Mouse (Mus musculus) MEL (cell line): Measurements from ENCODE around the gene Itga9. TPM values are rescaled to one million over a fixed set of nuclear protein-coding genes. Genes with fewer than 3 reads are reported as not detected.

Source experiments
- DNase-seq: peaks from one replicate; pipeline ENCODE4 v3.0.0; 2011; ENCODE audit warnings: low read depth, low spot score
- H3K27ac ChIP-seq: 2 replicates; pipeline ENCODE4 v1.5.1; 2012; ENCODE audit warnings: low read depth, mild to moderate bottlenecking, control low read depth, low read length, moderate library complexity; ENCODE audit not compliant: control insufficient read depth
- H3K27me3 ChIP-seq, 2 experiments: fragments of 150-350 bp in 1 of 2; sonication (generic) in 1 of 2; 2 replicates each; pipeline ENCODE4 v1.6.1; 2012; ENCODE audit warnings: low read length in 2 of 2, mild to moderate bottlenecking in 2 of 2, improper control_type of control experiment in 1 of 2, moderate library complexity in 1 of 2; ENCODE audit not compliant: insufficient read depth in 2 of 2, control insufficient read depth in 1 of 2
- H3K36me3 ChIP-seq, 2 experiments: 2 replicates each; pipeline ENCODE4 v1.6.1; 2012 to 2014; ENCODE audit warnings: low read length in 2 of 2, improper control_type of control experiment in 1 of 2, inconsistent platforms in 1 of 2, mild to moderate bottlenecking in 1 of 2; ENCODE audit not compliant: insufficient read depth in 2 of 2, control insufficient read depth in 1 of 2
- H3K4me1 ChIP-seq, 2 experiments: fragments of 150-350 bp in 1 of 2; sonication (generic) in 1 of 2; 2 replicates each; pipeline ENCODE4 v1.6.1; 2012; ENCODE audit warnings: low read length in 2 of 2, improper control_type of control experiment in 1 of 2, mild to moderate bottlenecking in 1 of 2; ENCODE audit not compliant: insufficient read depth in 2 of 2, control insufficient read depth in 1 of 2
- H3K4me3 ChIP-seq, 2 experiments: fragments of 150-350 bp in 1 of 2; sonication (generic) in 1 of 2; 2 replicates each; pipeline ENCODE4 v1.5.1; 2012; ENCODE audit warnings: low read depth in 2 of 2, low read length in 2 of 2, mild to moderate bottlenecking in 2 of 2, moderate library complexity in 2 of 2, control low read depth in 1 of 2, improper control_type of control experiment in 1 of 2; ENCODE audit not compliant: control insufficient read depth in 1 of 2, insufficient read depth in 1 of 2
- H3K79me2 ChIP-seq: 2 replicates; pipeline ENCODE4 v1.6.1; 2012; ENCODE audit warnings: mild to moderate bottlenecking, low read length, moderate library complexity; ENCODE audit not compliant: control insufficient read depth, poor library complexity, insufficient read depth
- H3K9ac ChIP-seq: 2 replicates; pipeline ENCODE4 v1.6.1; 2012; ENCODE audit warnings: low read depth, mild to moderate bottlenecking, control low read depth, low read length, moderate library complexity; ENCODE audit not compliant: control insufficient read depth, poor library complexity, severe bottlenecking
- H3K9me3 ChIP-seq: fragments of 150-350 bp; sonication (generic); replicated peaks from 2 replicates; pipeline ENCODE4 v1.6.1; 2012; ENCODE audit warnings: mild to moderate bottlenecking, low read length, improper control_type of control experiment, moderate library complexity; ENCODE audit not compliant: insufficient read depth
- CHD1 ChIP-seq: IDR thresholded peaks from 2 replicates; pipeline ENCODE4 v1.6.1; 2012; ENCODE audit warnings: low read depth, mild to moderate bottlenecking, inconsistent platforms, low read length, improper control_type of control experiment
- CTCF ChIP-seq, 3 experiments: IDR thresholded peaks in 2 of 3; conservative IDR thresholded peaks in 1 of 3; 2 replicates each; pipeline ENCODE4 v1.5.1; 2011 to 2012; ENCODE audit warnings: low read length in 3 of 3, low read depth in 2 of 3, mild to moderate bottlenecking in 2 of 3, improper control_type of control experiment in 1 of 3, inconsistent platforms in 1 of 3, mixed read lengths in 1 of 3, moderate library complexity in 1 of 3; ENCODE audit not compliant: control insufficient read depth in 1 of 3, insufficient read depth in 1 of 3, poor library complexity in 1 of 3, severe bottlenecking in 1 of 3
- GATA1 ChIP-seq: IDR thresholded peaks from 2 replicates; pipeline ENCODE4 v1.6.1; 2011; ENCODE audit warnings: low read depth, low read length, improper control_type of control experiment
- JUND ChIP-seq: IDR thresholded peaks from 2 replicates; pipeline ENCODE4 v1.6.1; 2011; ENCODE audit warnings: low read depth, mild to moderate bottlenecking, improper control_type of control experiment, low read length
- MXI1 ChIP-seq: IDR thresholded peaks from 2 replicates; pipeline ENCODE4 v1.6.1; 2011; ENCODE audit warnings: mild to moderate bottlenecking, low read depth, low read length, improper control_type of control experiment
- MYC ChIP-seq: IDR thresholded peaks from 2 replicates; pipeline ENCODE4 v1.6.1; 2011; ENCODE audit warnings: low read depth, mild to moderate bottlenecking, low read length, improper control_type of control experiment, moderate library complexity
- NELFE ChIP-seq: IDR thresholded peaks from 2 replicates; pipeline ENCODE4 v1.6.1; 2011; ENCODE audit warnings: low read depth, low read length, improper control_type of control experiment
- POLR2A ChIP-seq, 2 experiments: IDR thresholded peaks; 2 replicates each; pipeline ENCODE4 v1.6.1; 2011 to 2012; ENCODE audit warnings: low read length in 2 of 2, mild to moderate bottlenecking in 2 of 2, control low read depth in 1 of 2, improper control_type of control experiment in 1 of 2, low read depth in 1 of 2, moderate library complexity in 1 of 2; ENCODE audit not compliant: control insufficient read depth in 1 of 2, insufficient read depth in 1 of 2, poor library complexity in 1 of 2
- POLR2AphosphoS5 ChIP-seq: IDR thresholded peaks from 2 replicates; pipeline ENCODE4 v1.6.1; 2012; ENCODE audit warnings: low read depth, borderline replicate concordance, mild to moderate bottlenecking, inconsistent platforms, low read length, moderate library complexity, mixed read lengths
- RCOR1 ChIP-seq: IDR thresholded peaks from 2 replicates; pipeline ENCODE4 v1.6.1; 2012; ENCODE audit warnings: low read depth, mild to moderate bottlenecking, inconsistent platforms, low read length, improper control_type of control experiment
- TBP ChIP-seq: IDR thresholded peaks from 2 replicates; pipeline ENCODE4 v1.8.0; 2011; ENCODE audit warnings: low read depth, low read length, improper control_type of control experiment
- TCF12 ChIP-seq: IDR thresholded peaks from 2 replicates; pipeline ENCODE4 v1.6.1; 2014; ENCODE audit warnings: low read depth, mild to moderate bottlenecking, inconsistent platforms, low read length, improper control_type of control experiment, moderate library complexity
- USF2 ChIP-seq, 2 experiments: IDR thresholded peaks; 2 replicates each; pipeline ENCODE4 v1.6.1; 2011 to 2012; ENCODE audit warnings: improper control_type of control experiment in 2 of 2, low read length in 2 of 2, borderline replicate concordance in 1 of 2, inconsistent platforms in 1 of 2, low read depth in 1 of 2, mild to moderate bottlenecking in 1 of 2; ENCODE audit not compliant: insufficient read depth in 1 of 2
- ZKSCAN1 ChIP-seq: IDR thresholded peaks from 2 replicates; pipeline ENCODE4 v1.6.1; 2012; ENCODE audit warnings: low read depth, mild to moderate bottlenecking, inconsistent platforms, low read length, improper control_type of control experiment, moderate library complexity
- ZNF384 ChIP-seq: IDR thresholded peaks from 2 replicates; pipeline ENCODE4 v1.6.1; 2012; ENCODE audit warnings: low read depth, mild to moderate bottlenecking, inconsistent platforms, low read length, improper control_type of control experiment
- polyA plus RNA-seq, 2 experiments: library from polyadenylated mRNA; stranded (reverse) in 1 of 2; unstranded in 1 of 2; fragments of >175 nt in 1 of 2; fragments of >200 nt in 1 of 2; gene quantifications; 2 replicates each; pipeline versions ENCODE4 v1.2.1 to v1.2.4; 2012; ENCODE audit warnings: low replicate concordance in 2 of 2, low read depth in 1 of 2; ENCODE audit not compliant: insufficient read length in 2 of 2, insufficient read depth in 1 of 2, missing spikeins in 1 of 2
- total RNA-seq: library from RNA; depleted of rRNA; stranded (reverse); fragments of 300-350 nt; gene quantifications from 2 replicates; pipeline ENCODE4 v1.2.3, GENCODE M21; 2012

Itga9 gene
- total and polyA plus RNA-seq, 3 experiments: 0.19 to 0.21 TPM; not detected in 1

GRCm38 (mm10) chr9:118701791-118702190 is 95.3 kb downstream of the Itga9 start:
- DNase-seq: no peak
- H3K27me3 ChIP-seq: peaks cover 0 to 2% of the 10 kb centered on the region in 2 experiments; a peak in 1 of 4 replicates
- TF ChIP-seq MYC (no peak), CTCF (IDR thresholded peaks at IDR 0.05 in 2 of 3, conservative IDR thresholded peaks at IDR 0.05 in 1 of 3; ENCODE audit: control insufficient read depth in 1 of 3, insufficient read depth in 1 of 3, low read depth in 2 of 3, low read length in 3 of 3, poor library complexity in 1 of 3, severe bottlenecking in 1 of 3) (no peak), ZNF384 (no peak), CHD1 (no peak), GATA1 (no peak), TBP (no peak), ZKSCAN1 (no peak), USF2 (IDR thresholded peaks at IDR 0.05; ENCODE audit: borderline replicate concordance in 1 of 2, insufficient read depth in 1 of 2, low read depth in 1 of 2, low read length in 2 of 2) (no peak), POLR2AphosphoS5 (no peak), MXI1 (no peak)
- no peak overlapping the region for H3K9ac ChIP-seq
- peaks cover 0 to 3% of the 10 kb centered on the region in 2 experiments; a peak in 1 of 4 replicates for H3K4me1 ChIP-seq
- no peak overlapping the region for H3K27ac ChIP-seq
- H3K4me3 ChIP-seq: no peak overlapping the region
- H3K9me3 ChIP-seq: no peaks in the 10 kb centered on the region
- no peaks in the 10 kb centered on the region for H3K36me3 ChIP-seq
- H3K79me2 ChIP-seq: no peaks in the 10 kb centered on the region

- no peak overlapping the region for H3K27ac ChIP-seq
- peaks cover 0 to 3% of the 10 kb centered on the region in 2 experiments; a peak in 1 of 4 replicates for H3K4me1 ChIP-seq
- no peak overlapping the region for H3K9ac ChIP-seq
- no peaks in the 10 kb centered on the region for H3K79me2 ChIP-seq
- 0 out of 4 replicates have a peak, but pooled peaks cover 0 to 2% of the 10 kb centered on the region in 2 experiments for H3K27me3 ChIP-seq
- no peak overlapping the region for H3K4me3 ChIP-seq
- TF ChIP-seq TCF12: no peak
- no peak for TF ChIP-seq POLR2A (IDR thresholded peaks at IDR 0.05; ENCODE audit: control insufficient read depth in 1 of 2, insufficient read depth in 1 of 2, low read depth in 1 of 2, low read length in 2 of 2, poor library complexity in 1 of 2)
- TF ChIP-seq RCOR1: no peak
- no peak for TF ChIP-seq NELFE
- TF ChIP-seq JUND: no peak
- peak in 2 of 3 experiments; percentile 28; a peak in 5 of 6 replicates for TF ChIP-seq CTCF (IDR thresholded peaks at IDR 0.05 in 2 of 3, conservative IDR thresholded peaks at IDR 0.05 in 1 of 3; ENCODE audit: control insufficient read depth in 1 of 3, insufficient read depth in 1 of 3, low read depth in 2 of 3, low read length in 3 of 3, poor library complexity in 1 of 3, severe bottlenecking in 1 of 3)
- DNase-seq: no peak
- no peaks in the 10 kb centered on the region for H3K9me3 ChIP-seq
- H3K36me3 ChIP-seq: no peaks in the 10 kb centered on the region
Measured at GRCm38 (mm10) chr9:118703146-118703545, 96.7 kb downstream of the Itga9 start.
